Mouse (Mus musculus): ENCODE measurements at regions not wholly inside any gene's neighbourhood (a gene's known extent, or its start where the extent isn't known, plus 50 kb on each side); places are given as distances from the start of the nearest gene placed in this dataset.

DNA sequence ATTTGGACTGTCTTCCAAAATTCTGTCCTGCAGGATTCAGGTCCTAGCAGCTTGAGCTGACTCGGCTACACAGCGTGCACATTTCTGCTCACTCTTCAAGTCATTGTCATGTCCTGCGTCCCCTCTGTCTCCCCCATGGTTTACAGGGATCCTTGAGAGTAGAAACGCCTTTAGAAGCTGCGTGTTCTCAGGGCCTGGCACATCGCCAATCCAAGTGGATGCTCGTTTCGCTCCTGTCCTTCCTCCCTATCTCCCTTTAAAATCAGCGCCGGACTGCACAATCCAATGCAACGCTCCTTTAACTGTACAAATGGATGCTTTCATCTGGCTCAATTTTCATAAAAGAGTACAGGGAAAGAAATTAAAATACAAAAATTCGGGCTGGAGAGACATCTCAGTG is 201.6 kb downstream of the Cdh26 start:
- H3K27me3 ChIP-seq (ENCODE audit: control insufficient read depth, insufficient read depth, low read length): no peaks in the 10 kb centered on the region
- H3K4me3 ChIP-seq (ENCODE audit: low read depth, low read length): no peak overlapping the region
- H3K9ac ChIP-seq (ENCODE audit: low read length): no peak overlapping the region
- TF ChIP-seq EP300 (optimal IDR thresholded peaks at IDR 0.05) (no peak), CTCF (IDR thresholded peaks at IDR 0.05; ENCODE audit: low read depth) (no peak)
- DNase-seq (ENCODE audit: low spot score) (no peak), ATAC-seq (ENCODE audit: low FRiP score, low TSS enrichment) (no peak)
- no peaks in the 10 kb centered on the region for H3K4me1 ChIP-seq (replicated peaks; ENCODE audit: control insufficient read depth, insufficient read depth)
- H3K27ac ChIP-seq (replicated peaks): no peak overlapping the region
- no peaks in the 10 kb centered on the region for H3K36me3 ChIP-seq (ENCODE audit: control insufficient read depth, insufficient read depth, low read length)
- WGBS: 63% methylated on average over 12 of the region's 12 CpGs
- no peaks in the 10 kb centered on the region for H3K9me3 ChIP-seq (ENCODE audit: control insufficient read depth, low read length)
- H3K4me2 ChIP-seq (replicated peaks; ENCODE audit: low read depth): no peak overlapping the region

DNA sequence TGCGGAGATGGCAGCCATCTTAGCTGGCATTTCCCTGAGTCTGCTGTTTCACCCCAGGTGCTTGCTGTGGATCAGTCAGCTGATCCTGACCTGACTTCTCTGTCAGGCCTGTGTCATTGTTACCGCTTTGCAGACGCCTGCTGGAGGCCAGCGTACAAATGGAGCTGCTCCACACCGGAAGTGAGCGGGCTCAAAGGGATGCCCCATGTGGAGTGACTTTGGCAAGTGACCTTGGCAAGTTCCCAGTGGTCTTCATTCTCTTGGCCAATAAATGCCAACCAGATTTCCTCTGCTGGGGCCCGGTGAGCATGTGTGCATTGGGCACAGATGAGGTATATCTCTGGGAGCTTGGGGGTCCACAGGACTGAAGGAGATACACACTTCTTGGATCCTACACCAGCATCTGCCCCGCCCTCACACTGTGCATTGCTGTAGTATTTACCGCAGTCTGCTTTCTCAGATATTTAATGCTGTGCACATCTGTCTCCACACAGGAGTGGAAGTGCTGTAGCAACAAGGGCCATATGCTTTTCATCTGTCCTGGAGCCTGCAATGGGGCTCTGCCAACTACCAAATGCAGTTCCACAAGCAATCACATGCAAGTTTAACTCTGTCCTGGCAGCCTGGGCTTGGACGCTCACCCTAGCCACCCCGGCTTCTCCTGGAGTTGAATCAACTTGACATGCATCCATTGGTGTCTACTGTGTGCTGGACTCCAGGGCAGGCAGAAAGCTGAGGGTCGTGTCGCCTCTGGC is 202.7 kb downstream of the Cdh26 start:
- Histone ChIP-seq H3K36me3 (ENCODE audit: control insufficient read depth, insufficient read depth, low read length) (no peaks in the 10 kb centered on the region), H3K4me1 (replicated peaks; ENCODE audit: control insufficient read depth, insufficient read depth) (no peaks in the 10 kb centered on the region), H3K27me3 (ENCODE audit: control insufficient read depth, insufficient read depth, low read length) (no peaks in the 10 kb centered on the region), H3K27ac (replicated peaks) (no peak overlapping the region), H3K9me3 (ENCODE audit: control insufficient read depth, low read length) (no peaks in the 10 kb centered on the region), H3K4me3 (ENCODE audit: low read depth, low read length) (no peak overlapping the region), H3K4me2 (replicated peaks; ENCODE audit: low read depth) (no peak overlapping the region), H3K9ac (ENCODE audit: low read length) (no peak overlapping the region)
- 0 out of 2 replicates have a peak, but pooled peaks have one; percentile 24 for ATAC-seq (ENCODE audit: low FRiP score, low TSS enrichment)
- no peak for DNase-seq (ENCODE audit: low spot score)
- WGBS: 71% methylated on average over 13 of the region's 13 CpGs
- TF ChIP-seq EP300 (optimal IDR thresholded peaks at IDR 0.05) (no peak), CTCF (IDR thresholded peaks at IDR 0.05; ENCODE audit: low read depth) (no peak)

DNA sequence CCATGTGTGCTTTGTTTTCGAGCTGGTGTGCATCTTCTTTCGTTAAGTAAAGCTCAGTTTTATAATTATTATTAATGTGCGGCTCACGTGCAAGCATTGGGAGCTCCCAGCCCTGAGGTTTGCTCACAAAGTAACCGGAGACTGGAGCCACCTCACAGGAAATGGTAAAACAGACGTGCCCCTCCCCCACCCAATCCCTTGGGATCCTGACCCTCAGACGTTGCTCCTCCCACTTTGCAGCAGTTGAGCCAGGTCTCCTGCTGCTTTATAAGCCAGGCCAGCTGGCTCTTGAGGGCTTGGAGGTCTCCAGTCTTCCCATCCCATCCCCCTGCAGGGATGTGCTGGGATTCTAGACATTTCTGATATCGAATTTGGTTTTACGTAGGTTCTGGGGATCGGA is 203.8 kb downstream of the Cdh26 start:
- Histone ChIP-seq H3K9ac (ENCODE audit: low read length) (no peak overlapping the region), H3K9me3 (ENCODE audit: control insufficient read depth, low read length) (no peaks in the 10 kb centered on the region), H3K27me3 (ENCODE audit: control insufficient read depth, insufficient read depth, low read length) (no peaks in the 10 kb centered on the region), H3K4me1 (replicated peaks; ENCODE audit: control insufficient read depth, insufficient read depth) (no peaks in the 10 kb centered on the region), H3K36me3 (ENCODE audit: control insufficient read depth, insufficient read depth, low read length) (no peaks in the 10 kb centered on the region), H3K4me2 (replicated peaks; ENCODE audit: low read depth) (no peak overlapping the region), H3K4me3 (ENCODE audit: low read depth, low read length) (no peak overlapping the region), H3K27ac (replicated peaks) (no peak overlapping the region)
- 50% methylated on average over 10 of the region's 10 CpGs for WGBS
- TF ChIP-seq CTCF (IDR thresholded peaks at IDR 0.05; ENCODE audit: low read depth) (no peak), EP300 (optimal IDR thresholded peaks at IDR 0.05) (no peak)
- DNase-seq (ENCODE audit: low spot score): no peak
- no peak for ATAC-seq (ENCODE audit: low FRiP score, low TSS enrichment)

DNA sequence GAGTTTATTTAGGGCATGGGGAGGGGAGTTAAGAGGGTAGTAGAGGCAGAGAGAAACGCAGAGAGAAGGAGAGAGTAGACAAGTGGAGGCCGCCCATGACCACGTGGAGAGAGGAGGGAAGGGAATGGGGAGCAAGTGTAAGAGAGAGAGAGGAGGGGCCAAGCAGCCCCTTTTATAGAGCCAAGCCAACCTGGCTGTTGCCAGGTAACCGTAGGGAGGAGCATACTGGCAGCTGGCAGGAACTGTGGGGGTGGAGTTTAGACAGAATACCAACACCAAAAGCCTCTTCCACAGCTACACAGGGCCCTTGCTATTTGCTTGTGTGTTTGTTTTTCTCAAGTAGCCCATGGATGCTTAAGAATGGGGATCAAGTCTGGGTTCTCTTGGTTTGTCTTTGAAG is 205.4 kb downstream of the Cdh26 start:
- H3K4me2 ChIP-seq (replicated peaks; ENCODE audit: low read depth): no peak overlapping the region
- no peak overlapping the region for H3K27ac ChIP-seq (replicated peaks)
- no peak for DNase-seq (ENCODE audit: low spot score)
- no peak overlapping the region for H3K4me3 ChIP-seq (ENCODE audit: low read depth, low read length)
- 42% methylated on average over 4 of the region's 4 CpGs for WGBS
- TF ChIP-seq EP300 (optimal IDR thresholded peaks at IDR 0.05) (no peak), CTCF (IDR thresholded peaks at IDR 0.05; ENCODE audit: low read depth) (no peak)
- ATAC-seq (ENCODE audit: low FRiP score, low TSS enrichment): no peak
- H3K36me3 ChIP-seq (ENCODE audit: control insufficient read depth, insufficient read depth, low read length): no peaks in the 10 kb centered on the region
- H3K4me1 ChIP-seq (replicated peaks; ENCODE audit: control insufficient read depth, insufficient read depth): no peaks in the 10 kb centered on the region
- H3K9me3 ChIP-seq (ENCODE audit: control insufficient read depth, low read length): no peaks in the 10 kb centered on the region
- H3K27me3 ChIP-seq (ENCODE audit: control insufficient read depth, insufficient read depth, low read length): no peaks in the 10 kb centered on the region
- no peak overlapping the region for H3K9ac ChIP-seq (ENCODE audit: low read length)

- TF ChIP-seq CTCF (IDR thresholded peaks at IDR 0.05; ENCODE audit: low read depth) (no peak), EP300 (optimal IDR thresholded peaks at IDR 0.05) (no peak)
- no peak overlapping the region for H3K4me3 ChIP-seq (ENCODE audit: low read depth, low read length)
- no peaks in the 10 kb centered on the region for H3K4me1 ChIP-seq (replicated peaks; ENCODE audit: control insufficient read depth, insufficient read depth)
- H3K27ac ChIP-seq (replicated peaks): no peak overlapping the region
- H3K27me3 ChIP-seq (ENCODE audit: control insufficient read depth, insufficient read depth, low read length): no peaks in the 10 kb centered on the region
- WGBS: 70% methylated on average over 9 of the region's 9 CpGs
- H3K9ac ChIP-seq (ENCODE audit: low read length): no peak overlapping the region
- H3K4me2 ChIP-seq (replicated peaks; ENCODE audit: low read depth): no peak overlapping the region
- no peak for DNase-seq (ENCODE audit: low spot score)
- H3K9me3 ChIP-seq (ENCODE audit: control insufficient read depth, low read length): no peaks in the 10 kb centered on the region
- H3K36me3 ChIP-seq (ENCODE audit: control insufficient read depth, insufficient read depth, low read length): no peaks in the 10 kb centered on the region
- no peak for ATAC-seq (ENCODE audit: low FRiP score, low TSS enrichment)
Observed at GRCm38 (mm10) chr2:178636901-178637300, 206.6 kb downstream of the Cdh26 start.

DNA sequence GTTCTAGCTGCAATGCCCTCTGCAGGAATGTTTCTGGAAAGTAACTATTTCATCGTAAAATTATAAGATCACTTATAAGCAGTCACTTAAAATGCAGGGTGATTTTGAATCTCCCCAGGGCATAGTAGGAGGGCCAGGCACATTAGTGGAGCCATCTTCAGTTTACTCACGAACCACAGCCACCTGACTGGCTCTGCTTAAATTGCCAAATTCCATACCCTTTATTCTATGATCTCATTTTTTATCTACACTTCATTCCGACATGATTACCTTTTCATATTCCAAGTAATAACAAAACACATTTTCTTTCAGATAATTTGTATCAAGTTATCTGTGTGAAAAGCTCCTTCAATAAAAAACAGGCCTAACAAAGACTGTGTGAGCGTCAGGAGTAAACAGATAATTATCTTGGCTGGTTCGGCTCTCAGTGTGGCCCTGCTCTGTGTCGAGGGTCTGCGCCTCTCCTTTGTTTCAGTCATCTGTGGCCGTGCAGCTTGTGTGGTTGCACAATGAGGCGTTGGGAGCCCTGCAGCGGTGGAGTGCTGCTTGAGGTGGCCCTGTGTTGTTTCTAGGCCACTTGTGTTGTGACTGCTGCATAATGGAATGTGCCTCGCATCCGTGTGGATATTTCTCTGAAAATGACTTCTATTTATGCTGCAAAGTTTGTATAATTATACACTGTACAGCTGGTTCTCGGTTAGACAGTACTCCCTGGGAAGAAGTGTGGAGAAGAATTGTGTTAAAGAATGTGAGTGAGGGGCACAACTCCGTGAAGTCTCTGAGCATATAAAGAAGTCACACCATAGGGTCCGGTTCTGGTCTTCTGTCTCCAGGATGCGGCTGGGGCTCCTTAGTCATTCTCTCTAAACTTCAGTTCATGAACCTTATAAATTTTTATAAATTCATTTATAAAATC is 212.1 kb downstream of the Cdh26 start:
- no peak overlapping the region for H3K27ac ChIP-seq (replicated peaks)
- no peaks in the 10 kb centered on the region for H3K27me3 ChIP-seq (ENCODE audit: control insufficient read depth, insufficient read depth, low read length)
- WGBS: 39% methylated on average over 16 of the region's 16 CpGs
- no peak for TF ChIP-seq EP300 (optimal IDR thresholded peaks at IDR 0.05)
- TF ChIP-seq CTCF (IDR thresholded peaks at IDR 0.05; ENCODE audit: low read depth): no peak
- no peaks in the 10 kb centered on the region for H3K4me1 ChIP-seq (replicated peaks; ENCODE audit: control insufficient read depth, insufficient read depth)
- no peak overlapping the region for H3K4me3 ChIP-seq (ENCODE audit: low read depth, low read length)
- ATAC-seq (ENCODE audit: low FRiP score, low TSS enrichment): no peak
- H3K9ac ChIP-seq (ENCODE audit: low read length): no peak overlapping the region
- no peaks in the 10 kb centered on the region for H3K9me3 ChIP-seq (ENCODE audit: control insufficient read depth, low read length)
- no peak overlapping the region for H3K4me2 ChIP-seq (replicated peaks; ENCODE audit: low read depth)
- H3K36me3 ChIP-seq (ENCODE audit: control insufficient read depth, insufficient read depth, low read length): no peaks in the 10 kb centered on the region
- no peak for DNase-seq (ENCODE audit: low spot score)
